Mouse (Mus musculus) MEL (cell line): ENCODE measurements around the gene Otud7b.

Experiments
- CHD2 ChIP-seq: IDR thresholded peaks from 2 replicates; pipeline ENCODE4 v1.6.1; 2011; ENCODE audit warnings: low read length, improper control_type of control experiment
- CTCF ChIP-seq, 3 experiments: IDR thresholded peaks in 2 of 3; conservative IDR thresholded peaks in 1 of 3; 2 replicates each; pipeline ENCODE4 v1.5.1; 2011 to 2012; ENCODE audit warnings: low read length in 3 of 3, low read depth in 2 of 3, mild to moderate bottlenecking in 2 of 3, improper control_type of control experiment in 1 of 3, inconsistent platforms in 1 of 3, mixed read lengths in 1 of 3, moderate library complexity in 1 of 3; ENCODE audit not compliant: control insufficient read depth in 1 of 3, insufficient read depth in 1 of 3, poor library complexity in 1 of 3, severe bottlenecking in 1 of 3
- EP300 ChIP-seq, 2 experiments: IDR thresholded peaks; 2 replicates each; pipeline ENCODE4 v1.6.1; 2011; ENCODE audit warnings: improper control_type of control experiment in 2 of 2, low read length in 2 of 2, low read depth in 1 of 2, mild to moderate bottlenecking in 1 of 2
- GATA1 ChIP-seq: IDR thresholded peaks from 2 replicates; pipeline ENCODE4 v1.6.1; 2011; ENCODE audit warnings: low read depth, low read length, improper control_type of control experiment
- MEF2A ChIP-seq: IDR thresholded peaks from 2 replicates; pipeline ENCODE4 v1.6.1; 2014; ENCODE audit warnings: low read depth, mild to moderate bottlenecking, inconsistent platforms, low read length, improper control_type of control experiment; ENCODE audit not compliant: poor library complexity, insufficient replicate concordance, severe bottlenecking; ENCODE audit errors: extremely low read depth
- NELFE ChIP-seq: IDR thresholded peaks from 2 replicates; pipeline ENCODE4 v1.6.1; 2011; ENCODE audit warnings: low read depth, low read length, improper control_type of control experiment
- POLR2A ChIP-seq, 2 experiments: IDR thresholded peaks; 2 replicates each; pipeline ENCODE4 v1.6.1; 2011 to 2012; ENCODE audit warnings: low read length in 2 of 2, mild to moderate bottlenecking in 2 of 2, control low read depth in 1 of 2, improper control_type of control experiment in 1 of 2, low read depth in 1 of 2, moderate library complexity in 1 of 2; ENCODE audit not compliant: control insufficient read depth in 1 of 2, insufficient read depth in 1 of 2, poor library complexity in 1 of 2

DNA sequence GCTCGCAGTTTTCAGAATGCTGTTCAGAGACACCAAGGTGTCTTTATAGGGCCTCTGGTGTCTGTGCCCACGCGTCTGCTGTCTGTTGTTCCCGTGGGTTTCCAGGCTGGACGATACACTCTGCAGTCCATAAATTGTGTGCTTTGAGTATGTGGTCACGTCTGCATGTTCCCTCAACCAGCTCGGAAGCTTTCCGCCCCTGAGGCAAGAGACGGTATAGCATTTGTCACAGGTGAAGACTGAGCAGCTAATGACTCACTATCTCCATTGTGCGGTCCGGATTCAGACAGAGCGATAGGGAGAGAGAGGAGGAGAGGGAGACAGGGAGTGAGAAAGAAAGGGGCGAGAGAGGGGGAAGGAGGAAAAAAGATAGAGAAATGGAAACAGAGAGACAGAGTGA lies 10.8 kb upstream of the Otud7b start:
- TF ChIP-seq CTCF (IDR thresholded peaks at IDR 0.05 in 2 of 3, conservative IDR thresholded peaks at IDR 0.05 in 1 of 3; ENCODE audit: control insufficient read depth in 1 of 3, insufficient read depth in 1 of 3, low read depth in 2 of 3, low read length in 3 of 3, poor library complexity in 1 of 3, severe bottlenecking in 1 of 3) (peak in 2 of 3 experiments; percentile 23 to 44; a peak in 4 of 6 replicates), MEF2A (no peak), POLR2A (IDR thresholded peaks at IDR 0.05; ENCODE audit: control insufficient read depth in 1 of 2, insufficient read depth in 1 of 2, low read depth in 1 of 2, low read length in 2 of 2, poor library complexity in 1 of 2) (no peak), EP300 (IDR thresholded peaks at IDR 0.05; ENCODE audit: low read depth in 1 of 2, low read length in 2 of 2) (peak; percentile 50 to 56), GATA1 (peak; percentile 58), CHD2 (no peak), NELFE (peak; percentile 22)
